Mouse (Mus musculus) forebrain, postnatal 0 days (tissue): ENCODE results near the gene Oxct2b. TPM values are rescaled to one million over a fixed set of nuclear protein-coding genes. Genes with fewer than 3 reads are reported as not detected.

ENCODE experiments used
- ATAC-seq: fragments of 200-750 bp; cut with Nextera tagmentation; 2 replicates; pipeline ENCODE4 v1.8.0; 2017; ENCODE audit warnings: mild to moderate bottlenecking, moderate library complexity
- DNase-seq: peaks from one replicate; pipeline ENCODE4 v3.0.0-alpha.2; 2015
- H3K27ac ChIP-seq: fragments of 300-500 bp; sonication (generic); 2 replicates; pipeline ENCODE4 v1.5.1; 2014; ENCODE audit warnings: low read depth, mild to moderate bottlenecking, antibody characterized with exemption, low read length, moderate library complexity, mixed read lengths
- H3K27me3 ChIP-seq: fragments of 300-500 bp; sonication (generic); 2 replicates; pipeline ENCODE4 v1.6.1; 2014; ENCODE audit warnings: mild to moderate bottlenecking, low read length, mixed read lengths; ENCODE audit not compliant: insufficient read depth
- H3K36me3 ChIP-seq: fragments of 300-500 bp; sonication (generic); 2 replicates; pipeline ENCODE4 v1.6.1; 2014; ENCODE audit warnings: mild to moderate bottlenecking, moderate library complexity; ENCODE audit not compliant: insufficient read depth
- H3K4me1 ChIP-seq: fragments of 300-500 bp; sonication (generic); 2 replicates; pipeline ENCODE4 v1.6.1; 2014; ENCODE audit warnings: antibody characterized with exemption; ENCODE audit not compliant: insufficient read depth
- H3K4me2 ChIP-seq: fragments of 300-500 bp; sonication (generic); 2 replicates; pipeline ENCODE4 v1.6.1; 2014; ENCODE audit warnings: low read depth, mild to moderate bottlenecking, moderate library complexity
- H3K4me3 ChIP-seq: fragments of 300-500 bp; sonication (generic); 2 replicates; pipeline ENCODE4 v1.5.1; 2014; ENCODE audit warnings: low read depth, low read length, mixed read lengths
- H3K9ac ChIP-seq: fragments of 300-500 bp; sonication (generic); 2 replicates; pipeline ENCODE4 v1.6.1; 2014; ENCODE audit warnings: mild to moderate bottlenecking
- H3K9me3 ChIP-seq: fragments of 300-500 bp; sonication (generic); 2 replicates; pipeline ENCODE4 v1.6.1; 2016; ENCODE audit warnings: low read length
- CTCF ChIP-seq: sonication (generic); IDR thresholded peaks from 2 replicates; pipeline ENCODE4 v1.5.1; 2016; ENCODE audit warnings: antibody characterized with exemption, control low read depth, low read depth
- WGBS: fragments of 180-500 bp; shearing (Covaris S2); extraction: QIAGEN DNeasy Blood & Tissue Kit; methylation state at CpG from one replicate; pipeline ENCODE4 v1.1.7; 2014; 5-methylcytosine and 5-hydroxymethylcytosine counted together
- polyA plus RNA-seq: library from polyadenylated mRNA; unstranded; fragments of >200 nt; fragmentation: Nextera tagmentation; extraction: Ambion mirVana; gene quantifications from 2 replicates; pipeline ENCODE4 v1.2.1, GENCODE M21; 2015
- total RNA-seq: library from RNA; depleted of rRNA; stranded (reverse); fragments of >200 nt; gene quantifications from 2 replicates; pipeline ENCODE4 v1.2.3, GENCODE M21; 2014

Oxct2b gene
- total and polyA plus RNA-seq, 2 experiments from 2014 or later: 0.33 to 0.62 TPM

DNA sequence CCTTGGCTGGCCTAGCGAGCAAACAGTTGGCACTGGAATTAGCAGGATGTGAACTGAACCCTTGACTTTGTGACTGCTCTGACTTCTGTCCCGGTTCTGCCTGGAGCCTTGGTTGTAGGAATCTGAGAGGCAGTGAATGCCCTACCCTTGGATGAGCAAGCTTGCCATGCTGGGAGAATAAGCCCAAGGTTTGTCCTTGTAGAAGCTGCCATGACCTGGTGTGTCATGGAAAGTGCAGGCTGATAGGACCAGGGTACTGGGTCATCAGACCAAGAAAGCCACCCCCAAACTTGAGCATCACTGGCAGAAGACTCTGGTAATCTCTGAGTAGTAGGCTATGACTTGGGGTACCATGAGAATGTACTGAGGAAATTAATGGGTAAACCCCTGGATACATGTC is 5.2 kb downstream of the Oxct2b start:
- H3K36me3 ChIP-seq: peaks cover 19% of the 10 kb centered on the region
- H3K4me2 ChIP-seq: no peak overlapping the region
- 80% methylated on average over 2 of the region's 2 CpGs for WGBS
- ATAC-seq (no peak), DNase-seq (no peak)
- H3K9me3 ChIP-seq: no peaks in the 10 kb centered on the region
- H3K27me3 ChIP-seq: no peaks in the 10 kb centered on the region
- H3K9ac ChIP-seq: no peak overlapping the region
- no peak for TF ChIP-seq CTCF
- H3K27ac ChIP-seq: no peak overlapping the region
- no peaks in the 10 kb centered on the region for H3K4me1 ChIP-seq
- H3K4me3 ChIP-seq: no peak overlapping the region

DNA sequence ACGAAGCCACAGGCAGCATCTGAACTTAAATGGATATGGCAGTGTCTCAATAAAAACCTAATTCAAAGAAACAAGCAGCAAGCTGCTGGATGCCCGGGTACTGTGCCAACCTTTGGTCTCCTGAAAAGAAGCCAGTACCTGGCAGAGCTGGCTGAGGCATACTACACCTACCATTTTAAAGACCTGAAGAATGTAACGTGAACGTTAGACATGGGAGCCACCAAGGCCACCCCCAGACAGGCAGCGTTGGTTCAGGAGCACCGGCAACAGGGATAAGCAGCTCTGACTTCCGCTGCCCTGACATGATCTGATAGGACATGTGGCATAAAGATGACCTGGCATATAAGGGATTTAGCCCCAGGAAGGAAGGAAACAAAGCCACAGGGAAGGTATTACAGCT is 10.6 kb downstream of the Oxct2b start:
- H3K27me3 ChIP-seq: no peaks in the 10 kb centered on the region
- H3K27ac ChIP-seq: no peak overlapping the region
- H3K4me1 ChIP-seq: no peaks in the 10 kb centered on the region
- ATAC-seq (no peak), DNase-seq (no peak)
- H3K4me3 ChIP-seq: no peak overlapping the region
- H3K9me3 ChIP-seq: no peaks in the 10 kb centered on the region
- no peak overlapping the region for H3K9ac ChIP-seq
- peaks cover 59% of the 10 kb centered on the region for H3K36me3 ChIP-seq
- no peak for TF ChIP-seq CTCF
- no peak overlapping the region for H3K4me2 ChIP-seq
- WGBS: 91% methylated on average over 7 of the region's 7 CpGs

DNA sequence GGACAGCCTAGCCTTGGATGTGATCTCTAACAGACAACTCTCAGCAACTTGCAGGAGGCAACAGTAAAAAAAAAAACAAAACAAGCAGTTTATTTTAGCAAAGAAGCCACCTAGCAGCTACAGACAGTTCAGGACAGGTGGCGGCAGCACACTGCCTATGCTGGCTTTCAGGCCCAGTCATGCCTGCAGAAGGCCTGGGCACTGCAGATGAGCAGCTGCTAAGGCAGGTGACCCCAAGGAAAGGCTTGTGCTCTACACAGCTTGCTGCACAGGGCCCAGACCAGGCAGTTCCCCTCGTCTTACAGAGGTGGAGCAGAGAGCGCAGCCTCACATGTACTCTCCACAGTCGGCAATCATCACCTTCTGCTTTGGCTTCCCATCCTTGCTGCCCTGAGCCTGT is 11.0 kb downstream of the Oxct2b start:
- H3K27ac ChIP-seq: no peak overlapping the region
- DNase-seq: no peak
- H3K9ac ChIP-seq: no peak overlapping the region
- no peak for ATAC-seq
- H3K4me1 ChIP-seq: no peaks in the 10 kb centered on the region
- H3K36me3 ChIP-seq: peaks cover 63% of the 10 kb centered on the region
- no peaks in the 10 kb centered on the region for H3K9me3 ChIP-seq
- WGBS: 95% methylated on average over 4 of the region's 4 CpGs
- no peak overlapping the region for H3K4me2 ChIP-seq
- TF ChIP-seq CTCF: no peak
- no peaks in the 10 kb centered on the region for H3K27me3 ChIP-seq
- no peak overlapping the region for H3K4me3 ChIP-seq

DNA sequence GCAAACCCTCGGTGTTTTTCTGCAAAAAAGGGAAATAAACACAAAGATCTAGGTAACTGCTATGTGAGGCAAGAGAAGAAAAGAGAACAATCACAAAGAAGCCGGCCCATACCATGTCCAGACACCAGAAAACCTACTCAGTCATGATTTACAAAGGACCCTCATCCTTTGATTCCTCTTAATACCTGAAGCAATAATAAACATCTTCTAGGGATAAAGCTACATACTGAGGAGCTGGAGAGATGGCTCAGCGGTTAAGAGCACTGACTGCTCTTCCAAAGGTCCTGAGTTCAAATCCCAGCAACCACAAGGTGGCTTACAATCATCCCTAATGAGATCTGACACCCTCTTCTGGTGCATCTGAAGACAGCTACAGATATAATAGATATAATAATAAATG is 21.5 kb downstream of the Oxct2b start:
- WGBS: 80% methylated on average over 3 of the region's 3 CpGs
- no peak for ATAC-seq
- no peak for TF ChIP-seq CTCF

DNA sequence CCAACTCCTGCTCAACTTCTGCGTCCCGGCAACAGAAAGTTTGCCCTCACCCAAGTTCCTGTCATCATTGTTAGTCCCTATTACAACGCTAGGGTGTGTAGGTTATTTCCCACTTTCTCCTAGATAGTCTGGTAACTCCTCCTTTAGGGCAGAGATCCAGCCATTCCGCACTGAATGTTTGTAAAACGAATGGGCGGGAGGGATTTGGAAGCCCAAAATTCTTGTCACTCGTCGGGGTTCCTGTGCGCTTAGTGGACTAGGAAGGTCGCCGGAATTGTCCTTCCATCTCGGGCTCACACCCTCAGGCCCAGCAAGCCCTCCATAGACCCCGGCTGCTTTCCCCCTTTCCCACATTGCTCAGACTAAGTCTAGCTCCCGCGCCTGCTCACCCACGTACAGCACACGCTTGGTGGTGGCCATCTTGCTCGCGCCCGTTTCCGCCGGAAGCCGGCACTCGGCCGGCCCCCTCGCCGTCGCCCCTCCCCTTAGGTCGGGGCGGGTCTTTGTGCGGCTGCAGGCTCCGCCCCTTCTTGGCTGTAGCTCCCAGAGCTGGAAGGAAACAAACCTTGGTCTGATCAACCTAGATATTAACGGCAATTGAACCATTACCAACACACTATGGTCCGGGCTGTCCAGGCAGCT is 23.6 kb downstream of the Oxct2b start, which contains the start of gene Ppie:
Gene Ppie (minus strand): TSS at position 439 of the 642 bp plus-strand sequence.
- no peaks in the 10 kb centered on the region for H3K27me3 ChIP-seq
- H3K4me2 ChIP-seq: peak within 1 kb of the TSS; percentile 80
- peaks cover 9% of the 10 kb centered on the region for H3K4me1 ChIP-seq
- DNase-seq: peak; percentile 93
- peak; percentile 44; the same call in 1 of the 2 replicates for TF ChIP-seq CTCF
- WGBS: under 1% methylated on average over 34 of the region's 34 CpGs
- no peaks in the 10 kb centered on the region for H3K9me3 ChIP-seq
- peak within 1 kb of the TSS; percentile 67 for H3K4me3 ChIP-seq
- peak within 1 kb of the TSS; percentile 86 for H3K27ac ChIP-seq
- H3K36me3 ChIP-seq: peaks cover 8% of the 10 kb centered on the region
- H3K9ac ChIP-seq: peak within 1 kb of the TSS; percentile 52
- ATAC-seq: peak; percentile 99

More for the DNA sequence above, 21.5 kb downstream of the Oxct2b start:
- H3K9me3 ChIP-seq: no peaks in the 10 kb centered on the region
- H3K4me1 ChIP-seq: peaks cover 9% of the 10 kb centered on the region
- DNase-seq: no peak
- H3K27ac ChIP-seq: no peak overlapping the region
- no peak overlapping the region for H3K4me2 ChIP-seq
- peaks cover 24% of the 10 kb centered on the region for H3K36me3 ChIP-seq
- H3K27me3 ChIP-seq: no peaks in the 10 kb centered on the region
- no peak overlapping the region for H3K4me3 ChIP-seq
- no peak overlapping the region for H3K9ac ChIP-seq

GRCm38 (mm10) chr4:123147446-123148150 is 31.5 kb downstream of the Oxct2b start:
- no peaks in the 10 kb centered on the region for H3K9me3 ChIP-seq
- WGBS: 79% methylated on average over 5 of the region's 5 CpGs
- H3K4me1 ChIP-seq: no peaks in the 10 kb centered on the region
- no peak overlapping the region for H3K27ac ChIP-seq
- H3K9ac ChIP-seq: no peak overlapping the region
- ATAC-seq: no peak
- no peaks in the 10 kb centered on the region for H3K27me3 ChIP-seq
- no peak overlapping the region for H3K4me3 ChIP-seq
- H3K36me3 ChIP-seq: no peaks in the 10 kb centered on the region
- no peak for DNase-seq
- TF ChIP-seq CTCF: no peak
- no peak overlapping the region for H3K4me2 ChIP-seq

GRCm38 (mm10) chr4:123152003-123152402 is 35.9 kb downstream of the Oxct2b start:
- ATAC-seq (no peak), DNase-seq (no peak)
- H3K4me2 ChIP-seq: no peak overlapping the region
- H3K4me3 ChIP-seq: no peak overlapping the region
- 78% methylated on average over 4 of the region's 4 CpGs for WGBS
- no peaks in the 10 kb centered on the region for H3K4me1 ChIP-seq
- TF ChIP-seq CTCF: 0 out of 2 replicates have a peak, but pooled peaks have one; percentile 6
- H3K27me3 ChIP-seq: no peaks in the 10 kb centered on the region; the same call in 1 of the 2 replicates
- no peak overlapping the region for H3K27ac ChIP-seq
- H3K36me3 ChIP-seq: no peaks in the 10 kb centered on the region
- no peak overlapping the region for H3K9ac ChIP-seq
- H3K9me3 ChIP-seq: no peaks in the 10 kb centered on the region
